Mouse (Mus musculus): ENCODE measurements around the gene Lrch3. TPM values are rescaled to one million over a fixed set of nuclear protein-coding genes. Genes with fewer than 3 reads are reported as not detected.
"Not testable (repeated sequence)": the region's sequence is repeated elsewhere in the genome, so short reads cannot be mapped to it uniquely, and the experiment has no call there.

The Lrch3 gene
- polyA plus RNA-seq, 1 experiment from 2014 or later, result 21.5 TPM

- DNase-seq (ENCODE audit: low spot score), result no peak
Observed at GRCm38 (mm10) chr16:32906727-32907126, 7.2 kb upstream of the Lrch3 start.

GRCm38 (mm10) chr16:32913212-32913611 lies 688 bp upstream of the Lrch3 start:
- no peak for DNase-seq (ENCODE audit: low spot score)

- DNase-seq (ENCODE audit: low spot score), result no peak
Observed at GRCm38 (mm10) chr16:32915292-32916068, 1.6 kb downstream of the Lrch3 start.

GRCm38 (mm10) chr16:32926629-32927028 lies 12.7 kb downstream of the Lrch3 start:
- not testable (repeated sequence) for DNase-seq (ENCODE audit: low spot score)

GRCm38 (mm10) chr16:32927044-32927443 lies 13.1 kb downstream of the Lrch3 start:
- DNase-seq (ENCODE audit: low spot score), result no peak

- no peak for DNase-seq (ENCODE audit: low spot score)
Observed at GRCm38 (mm10) chr16:32929918-32930317, 16.0 kb downstream of the Lrch3 start.

GRCm38 (mm10) chr16:32934470-32934869 lies 20.6 kb downstream of the Lrch3 start:
- DNase-seq (ENCODE audit: low spot score), result no peak

GRCm38 (mm10) chr16:32935088-32935487 lies 21.2 kb downstream of the Lrch3 start:
- DNase-seq (ENCODE audit: low spot score), result no peak

GRCm38 (mm10) chr16:32937358-32937757 lies 23.5 kb downstream of the Lrch3 start:
- no peak for DNase-seq (ENCODE audit: low spot score)

- DNase-seq (ENCODE audit: low spot score), result not testable (repeated sequence)
Observed at GRCm38 (mm10) chr16:32939301-32939700, 25.4 kb downstream of the Lrch3 start.

- DNase-seq (ENCODE audit: low spot score), result not testable (repeated sequence)
Observed at GRCm38 (mm10) chr16:32939716-32940115, 25.8 kb downstream of the Lrch3 start.

GRCm38 (mm10) chr16:32941226-32941625 lies 27.3 kb downstream of the Lrch3 start:
- DNase-seq (ENCODE audit: low spot score), result not testable (repeated sequence)

- no peak for DNase-seq (ENCODE audit: low spot score)
Observed at GRCm38 (mm10) chr16:32942694-32943093, 28.8 kb downstream of the Lrch3 start.

- DNase-seq (ENCODE audit: low spot score), result no peak
Observed at GRCm38 (mm10) chr16:32945379-32945778, 31.5 kb downstream of the Lrch3 start.

- no peak for DNase-seq (ENCODE audit: low spot score)
Observed at GRCm38 (mm10) chr16:32948016-32948415, 34.1 kb downstream of the Lrch3 start.

- no peak for DNase-seq (ENCODE audit: low spot score)
Observed at GRCm38 (mm10) chr16:32948656-32949055, 34.8 kb downstream of the Lrch3 start.

GRCm38 (mm10) chr16:32949281-32949680 lies 35.4 kb downstream of the Lrch3 start:
- DNase-seq (ENCODE audit: low spot score), result no peak

GRCm38 (mm10) chr16:32951074-32951473 lies 37.2 kb downstream of the Lrch3 start:
- no peak for DNase-seq (ENCODE audit: low spot score)

- peak; percentile 72 for DNase-seq (ENCODE audit: low spot score)
Observed at GRCm38 (mm10) chr16:32953806-32954205, 39.9 kb downstream of the Lrch3 start.

- DNase-seq (ENCODE audit: low spot score), result peak; percentile 12
Observed at GRCm38 (mm10) chr16:32954304-32954703, 40.4 kb downstream of the Lrch3 start.

GRCm38 (mm10) chr16:32956889-32957288 lies 43.0 kb downstream of the Lrch3 start:
- no peak for DNase-seq (ENCODE audit: low spot score)

GRCm38 (mm10) chr16:32972535-32972934 lies 58.6 kb downstream of the Lrch3 start:
- peak; percentile 81 for DNase-seq (ENCODE audit: low spot score)

GRCm38 (mm10) chr16:32973047-32973446 lies 59.1 kb downstream of the Lrch3 start:
- DNase-seq (ENCODE audit: low spot score), result no peak

Data from thymus, postnatal 0 days (tissue).